Mouse (Mus musculus) heart, postnatal 4 days (tissue): ENCODE measurements around the gene Spryd4. TPM values are rescaled to one million over a fixed set of nuclear protein-coding genes. Genes with fewer than 3 reads are reported as not detected.
"Not testable (repeated sequence)": the region's sequence is repeated elsewhere in the genome, so short reads cannot be mapped to it uniquely, and the experiment has no call there.

Experiments used
- DNase-seq: peaks from one replicate; pipeline ENCODE4 v3.0.0; 2021
- total RNA-seq, 2 experiments: library from RNA; stranded (reverse); gene quantifications; 2 replicates each; pipeline ENCODE4 v1.2.3; 2021

The Spryd4 gene
- total RNA-seq, 2 experiments from 2014 or later, result 39.6 to 41.5 TPM

GRCm38 (mm10) chr10:128185959-128186358 lies 25.6 kb downstream of the Spryd4 start:
- peak; percentile 89 for DNase-seq

- no peak for DNase-seq
These were observed 26.2 kb downstream of the Spryd4 start for GRCm38 (mm10) chr10:128185277-128185940.

- DNase-seq, result no peak
These were observed 27.3 kb downstream of the Spryd4 start for GRCm38 (mm10) chr10:128184296-128184695.

GRCm38 (mm10) chr10:128179989-128180388 lies 31.6 kb downstream of the Spryd4 start, which contains the start of gene Rbms2:
TSS of gene Rbms2 (minus strand) at chr10:128180297.
- DNase-seq, result peak; percentile 49

GRCm38 (mm10) chr10:128177316-128177715 lies 34.3 kb downstream of the Spryd4 start:
- DNase-seq, result no peak

- DNase-seq, result peak; percentile 64
These were observed 35.4 kb downstream of the Spryd4 start for GRCm38 (mm10) chr10:128175996-128176755.

- DNase-seq, result no peak
These were observed 36.3 kb downstream of the Spryd4 start for GRCm38 (mm10) chr10:128175302-128175701.

- DNase-seq, result not testable (repeated sequence)
These were observed 40.3 kb downstream of the Spryd4 start for GRCm38 (mm10) chr10:128171348-128171747.

GRCm38 (mm10) chr10:128167091-128167490 lies 44.5 kb downstream of the Spryd4 start:
- DNase-seq, result no peak

GRCm38 (mm10) chr10:128165726-128166125 lies 45.9 kb downstream of the Spryd4 start:
- not testable (repeated sequence) for DNase-seq

Other genes with a start within 250 kb of the Spryd4 start
- gene Hsd17b6, start 204.2 kb downstream of the Spryd4 start, total RNA-seq, result not detected
- gene Prim1, start 196.6 kb downstream of the Spryd4 start, total RNA-seq, result 10 to 100 TPM; 30.0 to 31.1 TPM
- gene Naca, start 176.2 kb downstream of the Spryd4 start, total RNA-seq, result 100 to 1,000 TPM; 738 to 766 TPM
- 100 to 1,000 TPM; 125 to 132 TPM for gene Ptges3, start 152.9 kb downstream of the Spryd4 start, total RNA-seq
- 1,000 to 10,000 TPM; 6,416 to 6,613 TPM for gene Atp5b, start 128.5 kb downstream of the Spryd4 start, total RNA-seq
- gene Baz2a, start 120.2 kb downstream of the Spryd4 start, total RNA-seq, result 10 to 100 TPM; 28.0 to 30.0 TPM
- gene Rbms2, start 31.5 kb downstream of the Spryd4 start, total RNA-seq, result 10 to 100 TPM; 95.9 to 97.3 TPM
- 1 to 10 TPM in 1 of 2 experiments, under 1 TPM in 1; 0.48 to 1.2 TPM for gene Gls2, start 17.4 kb downstream of the Spryd4 start, total RNA-seq
- gene Mip, start 14.0 kb upstream of the Spryd4 start, total RNA-seq, result not detected
- 10 to 100 TPM; 24.5 to 28.7 TPM for gene Timeless, start 20.3 kb upstream of the Spryd4 start, total RNA-seq
- gene Apon, start 42.3 kb upstream of the Spryd4 start, total RNA-seq, result under 1 TPM in 1 of 2 experiments, not detected in 1; 0.29 TPM
- gene Apof, start 56.9 kb upstream of the Spryd4 start, total RNA-seq, result not detected
- gene Stat2, start 58.8 kb upstream of the Spryd4 start, total RNA-seq, result 10 to 100 TPM in 1 of 2 experiments, 1 to 10 TPM in 1; 10.0 TPM
- 1 to 10 TPM; 1.5 to 2.2 TPM for gene Il23a, start 86.9 kb upstream of the Spryd4 start, total RNA-seq
- gene Pan2, start 91.5 kb upstream of the Spryd4 start, total RNA-seq, result 10 to 100 TPM; 17.6 to 18.1 TPM
- 100 to 1,000 TPM in 1 of 2 experiments, 10 to 100 TPM in 1; 92.1 to 100 TPM for gene Cnpy2, start 110.7 kb upstream of the Spryd4 start, total RNA-seq
- 100 to 1,000 TPM; 819 to 825 TPM for gene Cs, start 125.9 kb upstream of the Spryd4 start, total RNA-seq
- gene Coq10a, start 157.2 kb upstream of the Spryd4 start, total RNA-seq, result 10 to 100 TPM; 82.0 to 85.7 TPM
- gene Ankrd52, start 165.3 kb upstream of the Spryd4 start, total RNA-seq, result 10 to 100 TPM; 44.4 to 44.9 TPM
- gene Slc39a5, start 189.4 kb upstream of the Spryd4 start, total RNA-seq, result not detected
- gene Nabp2, start 199.7 kb upstream of the Spryd4 start, total RNA-seq, result 10 to 100 TPM; 44.1 to 47.1 TPM
- gene Rnf41, start 199.8 kb upstream of the Spryd4 start, total RNA-seq, result 10 to 100 TPM; 25.0 to 27.0 TPM
- 10 to 100 TPM; 97.0 to 97.3 TPM for gene Smarcc2, start 247.4 kb upstream of the Spryd4 start, total RNA-seq